Mouse (Mus musculus) kidney, postnatal 4 days (tissue): ENCODE measurements around the gene Otud7a.

Source experiments
- DNase-seq, 2 experiments: peaks; one replicate each; pipeline ENCODE4 v3.0.0; 2021; ENCODE audit warnings: mixed read lengths in 2 of 2

The Otud7a gene

GRCm38 (mm10) chr7:63444484-63445345 lies at the start of gene Otud7a:
Gene Otud7a, plus strand, starts transcription at chr7:63444751.
- DNase-seq: peak; percentile 77 to 81

GRCm38 (mm10) chr7:63405988-63406387 lies 38.6 kb upstream of the Otud7a start:
- no peak for DNase-seq

GRCm38 (mm10) chr7:63445346-63445700 lies 772 bp downstream of the Otud7a start:
- DNase-seq: no peak

GRCm38 (mm10) chr7:63446951-63447350 lies 2.4 kb downstream of the Otud7a start:
- no peak for DNase-seq

- DNase-seq: no peak
These were observed 10.7 kb downstream of the Otud7a start for GRCm38 (mm10) chr7:63455228-63455627.

- no peak for DNase-seq
These were observed 17.7 kb downstream of the Otud7a start for GRCm38 (mm10) chr7:63462234-63462633.

GRCm38 (mm10) chr7:63462684-63463083 lies 18.1 kb downstream of the Otud7a start:
- DNase-seq: no peak

- DNase-seq: no peak
These were observed 22.2 kb downstream of the Otud7a start for GRCm38 (mm10) chr7:63466729-63467128.

GRCm38 (mm10) chr7:63468258-63468657 lies 23.7 kb downstream of the Otud7a start:
- DNase-seq: no peak

GRCm38 (mm10) chr7:63483091-63483490 lies 38.5 kb downstream of the Otud7a start:
- no peak for DNase-seq

- DNase-seq: no peak
These were observed 52.5 kb downstream of the Otud7a start for GRCm38 (mm10) chr7:63497051-63497547.

- peak; percentile 3 to 11 for DNase-seq
These were observed 59.7 kb downstream of the Otud7a start for GRCm38 (mm10) chr7:63504202-63504601.

- no peak for DNase-seq
These were observed 63.5 kb downstream of the Otud7a start for GRCm38 (mm10) chr7:63508079-63508478.

GRCm38 (mm10) chr7:63509825-63510224 lies 65.3 kb downstream of the Otud7a start:
- DNase-seq: no peak

GRCm38 (mm10) chr7:63511458-63511857 lies 66.9 kb downstream of the Otud7a start:
- DNase-seq: no peak

GRCm38 (mm10) chr7:63512561-63512960 lies 68.0 kb downstream of the Otud7a start:
- DNase-seq: no peak

GRCm38 (mm10) chr7:63516141-63516895 lies 71.8 kb downstream of the Otud7a start:
- no peak for DNase-seq

- DNase-seq: no peak
These were observed 75.7 kb downstream of the Otud7a start for GRCm38 (mm10) chr7:63520299-63520698.

- DNase-seq: no peak
These were observed 77.9 kb downstream of the Otud7a start for GRCm38 (mm10) chr7:63522403-63522802.

- no peak for DNase-seq
These were observed 78.5 kb downstream of the Otud7a start for GRCm38 (mm10) chr7:63523051-63523450.

GRCm38 (mm10) chr7:63540293-63540692 lies 95.7 kb downstream of the Otud7a start:
- no peak for DNase-seq

- no peak for DNase-seq
These were observed 109.9 kb downstream of the Otud7a start for GRCm38 (mm10) chr7:63554457-63554856.

GRCm38 (mm10) chr7:63556324-63556723 lies 111.8 kb downstream of the Otud7a start:
- no peak for DNase-seq

- DNase-seq: no peak
These were observed 114.4 kb downstream of the Otud7a start for GRCm38 (mm10) chr7:63558918-63559317.
